Mouse (Mus musculus) C3H10T1/2 (cell line): Measurements from ENCODE around the gene Myo3b. TPM values are rescaled to one million over a fixed set of nuclear protein-coding genes. Genes with fewer than 3 reads are reported as not detected.

Source experiments
- polyA plus RNA-seq, 2 experiments: library from polyadenylated mRNA; unstranded; fragments of >200 nt; fragmentation: generic; extraction: Trizol; gene quantifications; one replicate each; pipeline ENCODE4 v1.2.1; 2012; ENCODE audit warnings: missing spikeins in 2 of 2

Myo3b gene
- polyA plus RNA-seq, result not detected

GRCm38 (mm10) chr2:70038752-70039151 is at the start of gene Myo3b:
Gene Myo3b (plus strand): TSS chr2:70039126.

Other genes with a start within 250 kb of the Myo3b start
- gene Ccdc173, start 249.6 kb upstream of the Myo3b start, polyA plus RNA-seq, result under 1 TPM; 0.04 to 0.83 TPM
- gene Phospho2, start 249.5 kb upstream of the Myo3b start, polyA plus RNA-seq, result 1 to 10 TPM in 1 of 2 experiments, under 1 TPM in 1; 0.51 to 7.3 TPM
- 1 to 10 TPM in 1 of 2 experiments, under 1 TPM in 1; 0.15 to 1.6 TPM for gene Klhl23, start 217.2 kb upstream of the Myo3b start, polyA plus RNA-seq
- gene Ssb, start 177.6 kb upstream of the Myo3b start, polyA plus RNA-seq, result 10 to 100 TPM in 1 of 2 experiments, 1 to 10 TPM in 1; 4.2 to 17.9 TPM
- 1 to 10 TPM; 1.3 to 5.1 TPM for gene Mettl5, start 153.5 kb upstream of the Myo3b start, polyA plus RNA-seq
- gene Ubr3, start 141.9 kb upstream of the Myo3b start, polyA plus RNA-seq, result 1 to 10 TPM in 1 of 2 experiments, under 1 TPM in 1; 0.50 to 7.3 TPM